Mouse (Mus musculus) spleen, adult 2 months (tissue): ENCODE results near the gene Mmp14.

Experiments used
- CTCF ChIP-seq: fragments of 200-500 bp; IDR thresholded peaks from 2 replicates; pipeline ENCODE4 v1.5.1; 2011; ENCODE audit warnings: mild to moderate bottlenecking, inconsistent platforms; ENCODE audit not compliant: insufficient read depth, insufficient read length, insufficient replicate concordance; ENCODE audit errors: extremely low read depth
- POLR2A ChIP-seq: fragments of 200-500 bp; IDR thresholded peaks from 2 replicates; pipeline ENCODE4 v1.6.1; 2011; ENCODE audit warnings: low read depth, low read length, inconsistent platforms

GRCm38 (mm10) chr14:54408336-54409056, 22.9 kb upstream of the Mmp14 start:
- TF ChIP-seq POLR2A (no peak), CTCF (no peak)
